Mouse (Mus musculus): ENCODE data around the gene Rab5c. TPM values are rescaled to one million over a fixed set of nuclear protein-coding genes. Genes with fewer than 3 reads are reported as not detected.

The Rab5c gene
- polyA plus RNA-seq, 1 experiment from 2014 or later = 55.5 TPM

DNA sequence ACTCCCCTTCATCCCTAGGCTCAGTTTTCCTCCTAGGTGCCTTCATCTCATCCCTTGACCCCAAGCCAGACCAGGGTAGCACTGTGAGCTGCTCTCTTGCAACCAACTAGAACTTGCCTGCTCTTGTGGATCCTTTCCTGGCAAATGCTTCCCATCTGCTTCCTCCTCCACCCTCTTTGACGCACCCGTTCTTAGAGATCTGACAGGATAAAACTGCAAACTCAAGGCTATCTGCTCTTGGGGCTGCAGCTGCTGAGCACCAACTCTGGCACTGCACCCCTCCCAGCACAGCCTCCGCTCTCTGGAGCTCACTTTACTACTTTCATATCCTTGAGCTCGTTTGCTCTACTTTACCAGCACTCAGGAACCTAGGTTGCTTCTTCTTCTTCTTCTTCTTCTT lies 10.6 kb upstream of the Rab5c start:
- WGBS = 76% methylated on average over 4 of the region's 4 CpGs
- no peak overlapping the region for H3K27ac ChIP-seq (ENCODE audit: low read length)
- H3K4me3 ChIP-seq (ENCODE audit: low read depth, low read length) = no peak overlapping the region
- no peak overlapping the region for H3K4me2 ChIP-seq (replicated peaks; ENCODE audit: low read depth, low read length)
- no peak overlapping the region for H3K9ac ChIP-seq (replicated peaks; ENCODE audit: low read depth, low read length)
- H3K27me3 ChIP-seq (ENCODE audit: control insufficient read depth, insufficient read depth, low read length) = no peaks in the 10 kb centered on the region
- H3K36me3 ChIP-seq (ENCODE audit: control insufficient read depth, insufficient read depth, low read length) = no peaks in the 10 kb centered on the region
- no peak for ATAC-seq (ENCODE audit: insufficient number of reproducible peaks, insufficient read depth, low FRiP score, low read depth)
- H3K9me3 ChIP-seq (ENCODE audit: control insufficient read depth, low read depth, low read length) = no peaks in the 10 kb centered on the region
- no peaks in the 10 kb centered on the region for H3K4me1 ChIP-seq (ENCODE audit: control insufficient read depth, insufficient read depth, low read length)

DNA sequence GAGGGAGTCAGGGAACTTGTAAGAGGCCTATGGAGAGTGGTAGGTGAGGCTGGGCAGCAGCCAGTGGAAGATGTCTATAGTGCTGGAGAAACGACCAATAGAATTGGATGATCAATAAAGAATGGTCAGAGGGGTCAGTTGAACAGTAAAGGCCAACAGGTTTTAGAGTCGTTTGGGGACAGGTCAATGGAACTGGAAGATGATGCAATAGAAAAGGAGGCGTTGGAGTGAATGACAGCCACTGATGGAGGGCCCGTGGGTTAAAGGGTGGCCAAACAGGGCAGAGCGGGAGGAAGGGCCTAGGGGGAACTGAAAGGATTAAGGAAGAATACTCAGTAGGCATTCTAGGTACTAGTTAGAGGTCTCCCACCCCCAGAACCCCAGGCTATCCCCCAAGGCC lies 9.1 kb upstream of the Rab5c start:
- Histone ChIP-seq H3K9me3 (ENCODE audit: control insufficient read depth, low read depth, low read length) (no peaks in the 10 kb centered on the region), H3K4me1 (ENCODE audit: control insufficient read depth, insufficient read depth, low read length) (no peaks in the 10 kb centered on the region), H3K27me3 (ENCODE audit: control insufficient read depth, insufficient read depth, low read length) (no peaks in the 10 kb centered on the region), H3K9ac (replicated peaks; ENCODE audit: low read depth, low read length) (no peak overlapping the region), H3K4me3 (ENCODE audit: low read depth, low read length) (no peak overlapping the region), H3K36me3 (ENCODE audit: control insufficient read depth, insufficient read depth, low read length) (no peaks in the 10 kb centered on the region), H3K4me2 (replicated peaks; ENCODE audit: low read depth, low read length) (no peak overlapping the region), H3K27ac (ENCODE audit: low read length) (no peak overlapping the region)
- ATAC-seq (ENCODE audit: insufficient number of reproducible peaks, insufficient read depth, low FRiP score, low read depth) = no peak
- WGBS = 64% methylated on average over 5 of the region's 5 CpGs

DNA sequence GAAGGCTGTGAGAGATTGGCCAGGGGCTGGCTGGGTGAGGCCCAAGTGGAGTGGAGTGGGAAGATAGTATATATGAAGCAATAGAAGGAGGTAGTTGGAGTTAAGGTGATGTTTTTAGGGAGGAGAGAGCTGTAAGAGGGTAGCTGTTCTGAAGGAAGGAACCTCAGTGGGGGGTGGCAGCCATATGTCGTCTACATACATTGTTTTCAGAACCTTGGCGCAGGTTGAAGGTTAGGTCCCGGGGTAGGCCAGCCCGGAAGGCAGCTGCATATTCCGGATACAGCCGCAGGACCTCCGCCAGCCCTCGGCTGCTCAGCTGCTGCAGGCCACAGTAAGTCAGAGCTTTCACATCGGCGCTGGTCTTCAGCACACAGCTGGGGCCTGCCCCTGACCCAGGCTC lies 8.5 kb upstream of the Rab5c start:
- H3K27ac ChIP-seq (ENCODE audit: low read length) = no peak overlapping the region
- no peaks in the 10 kb centered on the region for H3K9me3 ChIP-seq (ENCODE audit: control insufficient read depth, low read depth, low read length)
- WGBS = 80% methylated on average over 10 of the region's 10 CpGs
- H3K9ac ChIP-seq (replicated peaks; ENCODE audit: low read depth, low read length) = no peak overlapping the region
- no peaks in the 10 kb centered on the region for H3K27me3 ChIP-seq (ENCODE audit: control insufficient read depth, insufficient read depth, low read length)
- H3K4me2 ChIP-seq (replicated peaks; ENCODE audit: low read depth, low read length) = no peak overlapping the region
- ATAC-seq (ENCODE audit: insufficient number of reproducible peaks, insufficient read depth, low FRiP score, low read depth) = no peak
- H3K4me3 ChIP-seq (ENCODE audit: low read depth, low read length) = no peak overlapping the region
- no peaks in the 10 kb centered on the region for H3K36me3 ChIP-seq (ENCODE audit: control insufficient read depth, insufficient read depth, low read length)
- no peaks in the 10 kb centered on the region for H3K4me1 ChIP-seq (ENCODE audit: control insufficient read depth, insufficient read depth, low read length)

DNA sequence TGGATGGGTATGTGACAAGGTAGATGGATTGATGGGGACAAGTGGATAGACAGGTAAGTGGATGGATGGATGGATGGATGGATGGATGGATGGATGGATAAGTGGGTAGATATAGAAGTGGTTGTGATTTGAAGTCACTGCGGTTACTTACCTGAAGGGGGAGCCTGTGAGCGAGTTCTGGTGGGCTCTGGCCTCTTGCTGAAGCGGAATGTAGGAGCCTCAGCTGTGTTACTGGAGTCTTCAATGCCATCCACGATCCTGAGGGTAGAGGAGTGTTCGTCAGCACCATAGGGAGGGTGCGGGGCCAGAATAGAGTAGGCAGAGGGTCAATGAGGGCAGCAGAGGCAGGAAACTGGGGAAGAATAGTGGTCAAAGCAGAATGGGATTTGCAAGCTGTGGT lies 7.1 kb upstream of the Rab5c start:
- no peak overlapping the region for H3K4me3 ChIP-seq (ENCODE audit: low read depth, low read length)
- H3K27me3 ChIP-seq (ENCODE audit: control insufficient read depth, insufficient read depth, low read length) = no peaks in the 10 kb centered on the region
- H3K4me2 ChIP-seq (replicated peaks; ENCODE audit: low read depth, low read length) = no peak overlapping the region
- peak; percentile 66; the same call in 1 of the 2 replicates for ATAC-seq (ENCODE audit: insufficient number of reproducible peaks, insufficient read depth, low FRiP score, low read depth)
- no peak overlapping the region for H3K9ac ChIP-seq (replicated peaks; ENCODE audit: low read depth, low read length)
- 13% methylated on average over 6 of the region's 6 CpGs for WGBS
- H3K9me3 ChIP-seq (ENCODE audit: control insufficient read depth, low read depth, low read length) = no peaks in the 10 kb centered on the region
- no peaks in the 10 kb centered on the region for H3K36me3 ChIP-seq (ENCODE audit: control insufficient read depth, insufficient read depth, low read length)
- H3K27ac ChIP-seq (ENCODE audit: low read length) = no peak overlapping the region
- H3K4me1 ChIP-seq (ENCODE audit: control insufficient read depth, insufficient read depth, low read length) = no peaks in the 10 kb centered on the region

DNA sequence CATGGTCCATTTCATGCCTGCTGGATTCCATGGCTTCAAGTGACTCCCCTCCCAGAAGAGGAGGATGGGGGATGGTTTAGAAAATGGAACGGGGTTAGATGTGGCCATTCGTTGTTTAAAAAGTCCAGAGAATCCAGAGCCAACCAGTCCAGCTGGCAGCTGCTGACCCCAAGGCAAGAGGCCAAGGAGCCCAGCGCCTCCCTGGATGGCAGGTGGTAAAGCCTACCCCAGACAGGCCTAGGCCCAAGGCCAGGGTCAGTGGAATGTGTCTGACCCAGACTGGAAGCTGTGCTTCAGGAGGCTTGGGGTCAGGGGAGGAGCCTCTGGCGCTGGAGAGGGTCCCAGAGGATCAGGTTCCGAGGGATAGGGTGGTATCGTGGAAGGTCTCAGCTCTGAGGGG lies 3.3 kb upstream of the Rab5c start:
- 63% methylated on average over 6 of the region's 6 CpGs for WGBS
- H3K36me3 ChIP-seq (ENCODE audit: control insufficient read depth, insufficient read depth, low read length) = no peaks in the 10 kb centered on the region
- H3K27me3 ChIP-seq (ENCODE audit: control insufficient read depth, insufficient read depth, low read length) = no peaks in the 10 kb centered on the region
- H3K4me2 ChIP-seq (replicated peaks; ENCODE audit: low read depth, low read length) = no peak overlapping the region
- no peak overlapping the region for H3K4me3 ChIP-seq (ENCODE audit: low read depth, low read length)
- H3K4me1 ChIP-seq (ENCODE audit: control insufficient read depth, insufficient read depth, low read length) = peaks cover 10% of the 10 kb centered on the region
- no peak overlapping the region for H3K9ac ChIP-seq (replicated peaks; ENCODE audit: low read depth, low read length)
- no peaks in the 10 kb centered on the region for H3K9me3 ChIP-seq (ENCODE audit: control insufficient read depth, low read depth, low read length)
- no peak overlapping the region for H3K27ac ChIP-seq (ENCODE audit: low read length)
- no peak for ATAC-seq (ENCODE audit: insufficient number of reproducible peaks, insufficient read depth, low FRiP score, low read depth)

DNA sequence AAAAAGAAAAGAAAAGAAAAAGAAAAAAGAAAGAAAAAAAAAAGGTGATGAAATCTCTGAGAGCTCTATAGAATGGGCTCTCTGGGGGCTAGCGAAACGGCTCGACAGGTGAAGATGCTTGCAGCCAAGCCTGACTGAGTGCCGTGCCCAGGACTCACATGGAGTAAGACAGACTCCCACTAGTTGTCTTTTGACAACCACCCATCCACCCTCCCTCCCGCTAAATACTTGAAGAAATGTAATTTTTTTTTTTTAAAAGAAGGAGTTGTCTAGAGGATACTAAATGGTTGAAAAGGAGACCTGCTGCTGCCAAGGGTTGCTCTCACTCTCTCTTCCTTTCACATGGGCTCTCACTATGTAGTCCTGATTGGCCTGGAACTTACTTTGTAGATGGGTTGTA lies 734 bp upstream of the Rab5c start:
- WGBS = 19% methylated on average over 5 of the region's 5 CpGs
- no peak for ATAC-seq (ENCODE audit: insufficient number of reproducible peaks, insufficient read depth, low FRiP score, low read depth)
- Histone ChIP-seq H3K27me3 (ENCODE audit: control insufficient read depth, insufficient read depth, low read length) (no peaks in the 10 kb centered on the region), H3K4me2 (replicated peaks; ENCODE audit: low read depth, low read length) (peak overlapping the region; percentile 53), H3K9me3 (ENCODE audit: control insufficient read depth, low read depth, low read length) (no peaks in the 10 kb centered on the region), H3K4me3 (ENCODE audit: low read depth, low read length) (peak overlapping the region; percentile 99; the same call in 1 of the 2 replicates), H3K4me1 (ENCODE audit: control insufficient read depth, insufficient read depth, low read length) (peaks cover 13% of the 10 kb centered on the region), H3K9ac (replicated peaks; ENCODE audit: low read depth, low read length) (no peak overlapping the region), H3K36me3 (ENCODE audit: control insufficient read depth, insufficient read depth, low read length) (no peaks in the 10 kb centered on the region), H3K27ac (ENCODE audit: low read length) (no peak overlapping the region)

DNA sequence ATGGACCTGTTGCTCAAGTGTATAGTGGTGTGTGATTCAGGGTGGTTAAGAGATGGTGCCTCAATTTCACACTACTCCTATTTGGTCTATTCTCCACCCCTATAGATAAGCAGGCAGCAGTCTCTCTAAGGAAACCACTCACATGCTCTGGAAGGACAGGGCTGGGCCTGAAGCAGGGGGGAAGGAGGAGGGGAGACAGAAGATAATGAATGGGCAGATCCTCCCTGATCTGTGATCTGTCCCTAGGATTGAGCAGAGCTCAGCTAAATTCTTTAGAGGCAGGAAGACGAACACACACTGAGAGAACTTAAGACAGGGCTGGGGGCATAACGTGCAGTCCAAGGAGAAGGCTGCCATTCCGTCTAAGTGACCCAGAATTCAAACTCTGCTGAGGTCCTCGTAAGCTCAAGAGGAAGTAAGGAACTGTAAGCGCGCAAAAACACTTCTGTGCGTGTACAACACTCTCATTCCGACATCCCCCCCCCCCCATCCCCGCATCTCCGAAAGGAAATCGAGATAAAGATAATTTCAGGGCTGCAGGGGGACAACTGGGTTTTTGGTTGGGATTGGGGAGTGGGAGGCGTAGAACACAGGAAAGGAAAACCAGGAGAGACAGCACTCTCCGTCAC lies 796 bp downstream of the Rab5c start:
- no peak for ATAC-seq (ENCODE audit: insufficient number of reproducible peaks, insufficient read depth, low FRiP score, low read depth)

DNA sequence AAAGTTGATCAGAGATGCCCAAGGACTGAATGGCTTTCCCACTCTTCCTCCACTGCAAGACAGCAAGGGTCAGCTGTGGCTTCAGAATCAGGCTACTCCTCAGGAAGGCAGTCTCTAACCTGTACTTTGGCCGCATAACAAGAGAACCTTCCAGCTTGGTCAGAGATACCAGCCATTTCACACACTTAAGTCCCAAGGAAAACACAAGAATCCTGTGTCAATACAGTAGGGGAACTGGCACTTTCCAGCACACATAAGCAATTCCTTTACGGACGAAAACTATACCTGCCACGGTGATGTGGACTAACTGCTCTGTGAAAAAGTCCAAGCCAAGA lies 1.3 kb downstream of the Rab5c start:
- no peaks in the 10 kb centered on the region; the same call in 1 of the 2 replicates for H3K36me3 ChIP-seq (ENCODE audit: control insufficient read depth, insufficient read depth, low read length)
- WGBS = 61% methylated on average over 4 of the region's 4 CpGs
- H3K4me3 ChIP-seq (ENCODE audit: low read depth, low read length) = peak overlapping the region; percentile 99
- no peaks in the 10 kb centered on the region for H3K9me3 ChIP-seq (ENCODE audit: control insufficient read depth, low read depth, low read length)
- no peak overlapping the region for H3K27ac ChIP-seq (ENCODE audit: low read length)
- H3K9ac ChIP-seq (replicated peaks; ENCODE audit: low read depth, low read length) = peak overlapping the region; percentile 87; the same call in 1 of the 2 replicates
- peak overlapping the region; percentile 88 for H3K4me2 ChIP-seq (replicated peaks; ENCODE audit: low read depth, low read length)
- peaks cover 13% of the 10 kb centered on the region for H3K4me1 ChIP-seq (ENCODE audit: control insufficient read depth, insufficient read depth, low read length)
- no peaks in the 10 kb centered on the region for H3K27me3 ChIP-seq (ENCODE audit: control insufficient read depth, insufficient read depth, low read length)
- no peak for ATAC-seq (ENCODE audit: insufficient number of reproducible peaks, insufficient read depth, low FRiP score, low read depth)

More for the DNA sequence above, 796 bp downstream of the Rab5c start:
- Histone ChIP-seq H3K4me3 (ENCODE audit: low read depth, low read length) (peak overlapping the region; percentile 99), H3K9ac (replicated peaks; ENCODE audit: low read depth, low read length) (peak overlapping the region; percentile 87), H3K9me3 (ENCODE audit: control insufficient read depth, low read depth, low read length) (no peaks in the 10 kb centered on the region), H3K27ac (ENCODE audit: low read length) (peak overlapping the region; percentile 56), H3K4me2 (replicated peaks; ENCODE audit: low read depth, low read length) (peak overlapping the region; percentile 88), H3K27me3 (ENCODE audit: control insufficient read depth, insufficient read depth, low read length) (no peaks in the 10 kb centered on the region), H3K36me3 (ENCODE audit: control insufficient read depth, insufficient read depth, low read length) (no peaks in the 10 kb centered on the region; the same call in 1 of the 2 replicates), H3K4me1 (ENCODE audit: control insufficient read depth, insufficient read depth, low read length) (peaks cover 13% of the 10 kb centered on the region)
- WGBS = 2% methylated on average over 13 of the region's 13 CpGs

All from stomach, embryonic 14.5 days (tissue).